Mouse (Mus musculus) heart, adult 2 months (tissue): ENCODE measurements around the gene N4bp1. TPM values are rescaled to one million over a fixed set of nuclear protein-coding genes. Genes with fewer than 3 reads are reported as not detected.

ENCODE experiments used
- DNase-seq, 2 experiments: peaks; one replicate each; pipeline ENCODE4 v3.0.0; 2021
- H3K27ac ChIP-seq: fragments of 200-600 bp; 2 replicates; pipeline ENCODE4 v1.8.1; 2022
- H3K27me3 ChIP-seq: fragments of 200-500 bp; 2 replicates; pipeline ENCODE4 v1.6.1; 2012; ENCODE audit warnings: mild to moderate bottlenecking, low read length, inconsistent platforms, mixed read lengths; ENCODE audit not compliant: control insufficient read depth, insufficient read depth
- H3K36me3 ChIP-seq: fragments of 200-500 bp; 2 replicates; pipeline ENCODE4 v1.6.1; 2012; ENCODE audit warnings: low read length, inconsistent platforms; ENCODE audit not compliant: control insufficient read depth, insufficient read depth
- H3K4me1 ChIP-seq: fragments of 200-500 bp; 2 replicates; pipeline ENCODE4 v1.6.1; 2011; ENCODE audit warnings: low read length; ENCODE audit not compliant: control insufficient read depth, insufficient read depth
- H3K4me3 ChIP-seq: fragments of 200-600 bp; 2 replicates; pipeline ENCODE4 v1.8.1; 2022
- H3K79me2 ChIP-seq: fragments of 200-500 bp; replicated peaks from 2 replicates; pipeline ENCODE4 v1.6.1; 2012; ENCODE audit warnings: mild to moderate bottlenecking, inconsistent platforms, low read length, moderate library complexity, mixed read lengths; ENCODE audit not compliant: control insufficient read depth, insufficient read depth
- H3K9ac ChIP-seq: fragments of 200-500 bp; 2 replicates; pipeline ENCODE4 v1.6.1; 2012; ENCODE audit warnings: low read depth, mild to moderate bottlenecking, control low read depth, inconsistent platforms, low read length, mixed read lengths
- CTCF ChIP-seq: fragments of 200-600 bp; IDR thresholded peaks from 2 replicates; pipeline ENCODE4 v1.8.1; 2022; ENCODE audit warnings: antibody characterized with exemption, mild to moderate bottlenecking, moderate library complexity
- EP300 ChIP-seq: fragments of 200-500 bp; IDR thresholded peaks from 2 replicates; pipeline ENCODE4 v1.6.1; 2011; ENCODE audit warnings: low read depth, low read length, control low read depth; ENCODE audit not compliant: insufficient read depth
- POLR2A ChIP-seq: fragments of 200-500 bp; IDR thresholded peaks from 2 replicates; pipeline ENCODE4 v1.6.1; 2011; ENCODE audit warnings: mild to moderate bottlenecking, low read depth, low read length, control low read depth; ENCODE audit not compliant: insufficient read depth
- WGBS: fragments of 180-500 bp; shearing (Covaris S2); methylation state at CpG from one replicate; pipeline ENCODE4 v1.1.7; 2018; 5-methylcytosine and 5-hydroxymethylcytosine counted together
- intact Hi-C: fragments of 180-260 bp; cut with DNase I; formaldehyde crosslinking; loops from one replicate; pipeline ENCODE4 v1.15.1; 2025
- polyA plus RNA-seq: library from polyadenylated mRNA; depleted of rRNA; stranded (reverse); fragments of >200 nt; gene quantifications from 2 replicates; pipeline ENCODE4 v1.2.3, GENCODE M21; 2012
- total RNA-seq, 2 experiments: library from RNA; stranded (reverse); gene quantifications; 2 replicates each; pipeline ENCODE4 v1.2.3; 2021

N4bp1 gene
- total and polyA plus RNA-seq, 3 experiments, result 8.9 to 18.1 (median 17.1) TPM

DNA sequence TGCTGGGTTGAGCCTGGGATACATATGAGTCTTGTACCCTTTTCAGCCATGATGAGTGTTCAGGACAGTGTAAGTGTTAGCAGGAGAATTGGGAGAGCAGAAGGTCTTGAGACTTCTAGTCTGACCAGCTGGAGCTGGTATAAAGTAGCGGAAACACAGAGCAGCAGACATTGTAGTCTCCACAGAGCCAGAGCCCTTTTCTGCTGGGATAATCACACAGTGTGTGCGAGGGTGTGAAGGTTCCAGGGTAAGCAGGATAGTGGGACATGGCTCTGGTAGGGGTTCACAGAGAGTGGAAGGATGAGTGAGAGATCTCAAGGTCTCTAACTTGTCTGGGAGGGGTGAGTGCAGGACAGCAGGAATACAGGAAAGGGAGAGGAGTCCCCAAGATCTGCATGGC lies 33.0 kb upstream of the N4bp1 start:
- TF ChIP-seq CTCF (no peak), POLR2A (no peak), EP300 (no peak)
- intact Hi-C loops, result no loop called here
- Histone ChIP-seq H3K36me3 (no peaks in the 10 kb centered on the region), H3K9ac (no peak overlapping the region), H3K79me2 (no peaks in the 10 kb centered on the region), H3K4me3 (no peak overlapping the region), H3K27ac (no peak overlapping the region), H3K27me3 (no peaks in the 10 kb centered on the region), H3K4me1 (no peaks in the 10 kb centered on the region)
- no peak for DNase-seq
- WGBS, result 96% methylated on average over 2 of the region's 2 CpGs

DNA sequence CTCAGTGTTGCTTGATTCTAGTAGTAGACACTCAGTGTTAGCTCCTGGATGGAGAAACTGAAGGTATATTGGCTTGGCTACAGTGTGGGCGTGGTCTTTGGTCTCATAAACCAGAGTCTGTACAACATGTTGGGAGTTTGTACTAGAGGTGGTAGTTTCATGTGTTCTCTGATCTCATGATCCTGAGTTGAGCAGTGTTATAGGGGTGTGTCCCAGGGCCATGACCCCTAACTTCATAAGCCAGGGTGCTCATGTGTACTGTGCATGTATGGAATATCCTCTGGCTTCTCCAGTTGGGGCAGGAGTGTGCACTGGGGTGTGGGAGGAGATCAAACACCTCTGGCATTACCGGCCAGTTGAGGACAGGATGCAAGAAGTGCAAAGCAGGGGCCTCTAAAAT lies 32.6 kb upstream of the N4bp1 start:
- DNase-seq, result no peak
- H3K9ac ChIP-seq, result no peak overlapping the region
- no peaks in the 10 kb centered on the region for H3K79me2 ChIP-seq
- no peak overlapping the region for H3K27ac ChIP-seq
- H3K4me3 ChIP-seq, result no peak overlapping the region
- no peaks in the 10 kb centered on the region for H3K27me3 ChIP-seq
- TF ChIP-seq EP300 (no peak), POLR2A (no peak), CTCF (no peak)
- H3K36me3 ChIP-seq, result no peaks in the 10 kb centered on the region
- 73% methylated on average over 2 of the region's 2 CpGs for WGBS
- intact Hi-C loops, result no loop called here
- no peaks in the 10 kb centered on the region for H3K4me1 ChIP-seq

DNA sequence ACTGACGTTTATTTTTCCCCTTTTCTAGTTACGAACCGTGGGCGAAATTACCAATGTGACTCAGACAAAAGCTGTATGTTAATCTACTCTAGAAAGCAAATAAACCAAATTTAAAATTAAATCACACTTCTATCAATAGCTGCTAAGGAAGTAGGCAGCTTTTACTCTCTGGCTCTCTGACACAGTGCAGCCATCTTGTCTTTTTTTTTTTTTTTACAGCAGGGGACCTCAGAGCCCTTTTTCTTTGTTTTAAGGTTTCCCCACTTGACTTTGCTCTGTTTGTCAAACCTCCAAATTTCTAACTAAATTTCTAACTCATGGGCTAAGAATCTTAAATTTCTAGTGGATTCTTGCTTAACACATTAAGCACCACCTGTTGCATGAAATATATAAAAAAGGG lies 31.3 kb upstream of the N4bp1 start:
- TF ChIP-seq CTCF (no peak), EP300 (no peak), POLR2A (no peak)
- no peak overlapping the region for H3K27ac ChIP-seq
- no peaks in the 10 kb centered on the region for H3K36me3 ChIP-seq
- H3K4me3 ChIP-seq, result no peak overlapping the region
- no peaks in the 10 kb centered on the region for H3K27me3 ChIP-seq
- H3K79me2 ChIP-seq, result no peaks in the 10 kb centered on the region
- WGBS, result 75% methylated on average over 4 of the region's 4 CpGs
- no peak for DNase-seq
- H3K4me1 ChIP-seq, result no peaks in the 10 kb centered on the region
- no peak overlapping the region for H3K9ac ChIP-seq
- intact Hi-C loops, result no loop called here

DNA sequence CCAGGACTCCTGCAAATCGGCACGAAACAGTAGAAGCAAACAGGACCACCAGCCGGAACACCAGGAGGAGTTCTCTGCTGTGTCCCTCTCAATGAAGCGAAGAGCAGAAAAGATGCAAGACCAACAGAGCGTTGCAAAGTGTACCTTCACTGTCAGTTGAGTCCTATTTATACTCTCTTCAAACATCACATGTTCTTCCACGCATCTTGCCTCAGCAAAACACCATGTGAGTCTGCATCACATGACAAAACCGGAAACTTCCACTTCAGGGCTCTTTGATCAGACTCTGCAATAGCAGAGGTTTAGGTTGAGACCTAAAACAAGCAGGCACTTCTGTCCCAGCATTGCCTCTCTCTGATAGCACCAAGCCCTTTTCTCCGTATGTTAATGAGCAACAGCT lies 26.1 kb upstream of the N4bp1 start:
- DNase-seq, result no peak
- WGBS, result 79% methylated on average over 8 of the region's 8 CpGs
- Histone ChIP-seq H3K4me3 (no peak overlapping the region), H3K9ac (no peak overlapping the region), H3K27ac (no peak overlapping the region), H3K36me3 (no peaks in the 10 kb centered on the region), H3K4me1 (no peaks in the 10 kb centered on the region), H3K27me3 (no peaks in the 10 kb centered on the region), H3K79me2 (no peaks in the 10 kb centered on the region)
- intact Hi-C loops, result no loop called here
- TF ChIP-seq POLR2A (no peak), EP300 (no peak)

DNA sequence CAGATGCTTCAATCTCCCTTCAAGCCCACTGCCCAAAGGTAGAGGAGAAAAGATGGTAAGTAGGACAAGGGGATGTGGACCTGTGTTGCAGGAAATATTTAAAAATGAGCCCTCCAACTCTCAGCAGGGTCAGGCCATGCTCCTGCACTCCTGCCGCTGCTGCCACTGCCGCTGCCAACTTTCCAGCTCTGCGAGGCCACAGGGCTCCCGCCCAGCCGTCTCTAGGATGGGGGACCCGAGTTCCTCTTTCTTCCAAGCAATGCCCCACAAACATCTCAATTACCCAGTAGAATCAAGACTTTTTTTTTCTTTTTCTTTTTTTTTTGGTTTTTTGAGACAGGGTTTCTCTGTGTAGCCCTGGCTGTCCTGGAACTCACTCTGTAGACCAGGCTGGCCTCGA lies 25.2 kb upstream of the N4bp1 start:
- 74% methylated on average over 7 of the region's 7 CpGs for WGBS
- intact Hi-C loops, result no loop called here
- H3K4me1 ChIP-seq, result no peaks in the 10 kb centered on the region

DNA sequence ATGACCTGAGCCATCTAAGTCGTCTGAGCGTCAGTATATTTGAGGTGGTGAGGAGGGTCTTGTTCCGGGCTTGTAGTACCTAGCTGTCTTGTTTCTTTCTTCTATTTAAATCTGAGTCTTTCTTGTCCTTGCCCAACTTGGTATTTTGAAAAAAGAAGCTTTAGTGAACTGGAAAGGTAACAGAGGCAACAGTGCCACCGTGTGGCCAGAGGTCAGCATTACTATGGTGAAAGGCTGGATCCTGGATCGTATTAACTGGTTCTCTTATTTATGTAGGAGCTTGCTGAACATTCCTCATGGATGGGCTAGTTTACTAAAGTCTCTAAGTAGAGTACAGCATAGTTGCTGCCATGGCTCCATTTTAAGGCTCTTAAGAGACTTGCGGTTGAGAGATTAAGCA lies 23.5 kb upstream of the N4bp1 start:
- TF ChIP-seq POLR2A, result no peak
- peak; percentile 93 for TF ChIP-seq CTCF
- TF ChIP-seq EP300, result peak; percentile 78; the same call in 1 of the 2 replicates
- Histone ChIP-seq H3K4me1 (no peaks in the 10 kb centered on the region), H3K27me3 (no peaks in the 10 kb centered on the region), H3K27ac (no peak overlapping the region), H3K36me3 (no peaks in the 10 kb centered on the region), H3K9ac (no peak overlapping the region), H3K4me3 (no peak overlapping the region), H3K79me2 (no peaks in the 10 kb centered on the region)
- intact Hi-C loops, result loop anchor here (5.0 to 10.0 kb wide), 3 partner anchors 256 to 1206 kb away; partner anchors contain the start of genes Abcc12 and Neto2
- 18% methylated on average over 6 of the region's 6 CpGs for WGBS
- peak; percentile 56 to 79 for DNase-seq

More for the DNA sequence above, 25.2 kb upstream of the N4bp1 start:
- no peak for DNase-seq
- H3K79me2 ChIP-seq, result no peaks in the 10 kb centered on the region
- no peaks in the 10 kb centered on the region for H3K27me3 ChIP-seq
- no peaks in the 10 kb centered on the region for H3K36me3 ChIP-seq
- no peak overlapping the region for H3K27ac ChIP-seq
- TF ChIP-seq POLR2A (no peak), EP300 (no peak), CTCF (no peak)
- no peak overlapping the region for H3K4me3 ChIP-seq
- H3K9ac ChIP-seq, result no peak overlapping the region
